Mouse (Mus musculus) ES-Bruce4 (cell line): ENCODE results near the gene Hoxa9. TPM values are rescaled to one million over a fixed set of nuclear protein-coding genes. Genes with fewer than 3 reads are reported as not detected.

Source experiments
- H3K27ac ChIP-seq: 2 replicates; pipeline ENCODE4 v1.5.1; 2012; ENCODE audit warnings: low read length, inconsistent platforms; ENCODE audit not compliant: insufficient read depth
- H3K27me3 ChIP-seq: 2 replicates; pipeline ENCODE4 v1.6.1; 2012; ENCODE audit warnings: mild to moderate bottlenecking, low read length, inconsistent platforms; ENCODE audit not compliant: control insufficient read depth, poor library complexity, insufficient read depth, severe bottlenecking
- H3K36me3 ChIP-seq: 2 replicates; pipeline ENCODE4 v1.6.1; 2012; ENCODE audit warnings: inconsistent platforms, mild to moderate bottlenecking, low read length, moderate library complexity; ENCODE audit not compliant: control insufficient read depth, poor library complexity, insufficient read depth, severe bottlenecking
- H3K4me1 ChIP-seq: one replicate; pipeline ENCODE4 v1.8.1; 2011; ENCODE audit warnings: low read length; ENCODE audit not compliant: control insufficient read depth, insufficient read depth
- H3K4me3 ChIP-seq: 2 replicates; pipeline ENCODE4 v1.5.1; 2011; ENCODE audit warnings: low read depth, mild to moderate bottlenecking, low read length
- H3K9ac ChIP-seq: 2 replicates; pipeline ENCODE4 v1.6.1; 2012; ENCODE audit warnings: low read depth, mild to moderate bottlenecking, inconsistent platforms; ENCODE audit not compliant: poor library complexity, severe bottlenecking
- H3K9me3 ChIP-seq: replicated peaks from 2 replicates; pipeline ENCODE4 v1.6.1; 2012; ENCODE audit warnings: mild to moderate bottlenecking, low read length, inconsistent platforms; ENCODE audit not compliant: control insufficient read depth, poor library complexity, insufficient read depth, severe bottlenecking
- CTCF ChIP-seq: IDR thresholded peaks from one replicate; pipeline ENCODE4 v1.8.1; 2011; ENCODE audit warnings: low read depth, low read length
- EP300 ChIP-seq: IDR thresholded peaks from 2 replicates; pipeline ENCODE4 v1.6.1; 2011; ENCODE audit warnings: low read depth, low read length; ENCODE audit not compliant: insufficient read depth
- POLR2A ChIP-seq: IDR thresholded peaks from one replicate; pipeline ENCODE4 v1.8.1; 2011; ENCODE audit warnings: low read length; ENCODE audit not compliant: insufficient read depth
- polyA plus RNA-seq: library from polyadenylated mRNA; stranded (reverse); fragments of >200 nt; gene quantifications from 2 replicates; pipeline ENCODE4 v1.2.4, GENCODE M21; 2011; ENCODE audit warnings: low read depth; ENCODE audit not compliant: missing spikeins, insufficient read depth, insufficient read length

Gene Hoxa9
- polyA plus RNA-seq, 1 experiment: not detected

- Histone ChIP-seq H3K27ac (no peak overlapping the region), H3K9me3 (no peaks in the 10 kb centered on the region), H3K4me1 (no peaks in the 10 kb centered on the region), H3K4me3 (no peak overlapping the region), H3K36me3 (no peaks in the 10 kb centered on the region), H3K27me3 (peaks cover 65% of the 10 kb centered on the region), H3K9ac (no peak overlapping the region)
- TF ChIP-seq CTCF (no peak), POLR2A (no peak), EP300 (no peak)
These were observed 6.7 kb upstream of the Hoxa9 start for GRCm38 (mm10) chr6:52237346-52238154.

GRCm38 (mm10) chr6:52236806-52237205 is 5.9 kb upstream of the Hoxa9 start:
- H3K36me3 ChIP-seq: no peaks in the 10 kb centered on the region
- no peak overlapping the region for H3K27ac ChIP-seq
- H3K27me3 ChIP-seq: peaks cover 66% of the 10 kb centered on the region
- TF ChIP-seq POLR2A: no peak
- TF ChIP-seq CTCF: no peak
- TF ChIP-seq EP300: no peak
- no peak overlapping the region for H3K4me3 ChIP-seq
- H3K9ac ChIP-seq: no peak overlapping the region
- no peaks in the 10 kb centered on the region for H3K9me3 ChIP-seq
- no peaks in the 10 kb centered on the region for H3K4me1 ChIP-seq

- H3K9me3 ChIP-seq: no peaks in the 10 kb centered on the region
- no peak overlapping the region for H3K27ac ChIP-seq
- no peak overlapping the region for H3K4me3 ChIP-seq
- no peaks in the 10 kb centered on the region for H3K36me3 ChIP-seq
- H3K27me3 ChIP-seq: peaks cover 64% of the 10 kb centered on the region
- no peaks in the 10 kb centered on the region for H3K4me1 ChIP-seq
- H3K9ac ChIP-seq: no peak overlapping the region
- TF ChIP-seq EP300: no peak
- no peak for TF ChIP-seq POLR2A
- TF ChIP-seq CTCF: no peak
These were observed 5.0 kb upstream of the Hoxa9 start for GRCm38 (mm10) chr6:52235866-52236265.

GRCm38 (mm10) chr6:52235267-52235666 is 4.4 kb upstream of the Hoxa9 start:
- H3K27ac ChIP-seq: no peak overlapping the region

GRCm38 (mm10) chr6:52234428-52235140 is 3.7 kb upstream of the Hoxa9 start:
- Histone ChIP-seq H3K27ac (no peak overlapping the region), H3K27me3 (peaks cover 68% of the 10 kb centered on the region), H3K9ac (peak overlapping the region; percentile 8; the same call in 1 of the 2 replicates), H3K4me1 (no peaks in the 10 kb centered on the region), H3K36me3 (no peaks in the 10 kb centered on the region), H3K4me3 (peak overlapping the region; percentile 12), H3K9me3 (no peaks in the 10 kb centered on the region)
- no peak for TF ChIP-seq CTCF
- TF ChIP-seq EP300: no peak

More at GRCm38 (mm10) chr6:52235267-52235666, 4.4 kb upstream of the Hoxa9 start:
- H3K9me3 ChIP-seq: no peaks in the 10 kb centered on the region
- no peaks in the 10 kb centered on the region for H3K36me3 ChIP-seq
- no peak overlapping the region for H3K9ac ChIP-seq
- H3K27me3 ChIP-seq: peaks cover 69% of the 10 kb centered on the region
- no peak for TF ChIP-seq EP300
- TF ChIP-seq POLR2A: no peak
- no peak for TF ChIP-seq CTCF
- no peak overlapping the region for H3K4me3 ChIP-seq
- H3K4me1 ChIP-seq: no peaks in the 10 kb centered on the region
